Mouse (Mus musculus) stomach, postnatal 0 days (tissue): ENCODE results near the gene Radil.

Source experiments
- CTCF ChIP-seq: IDR thresholded peaks from 2 replicates; pipeline ENCODE4 v1.5.1; 2016; ENCODE audit warnings: antibody characterized with exemption, low read depth, mild to moderate bottlenecking, moderate library complexity
- EP300 ChIP-seq: optimal IDR thresholded peaks from 2 replicates; pipeline ENCODE3; 2016; ENCODE audit warnings: antibody characterized with exemption

DNA sequence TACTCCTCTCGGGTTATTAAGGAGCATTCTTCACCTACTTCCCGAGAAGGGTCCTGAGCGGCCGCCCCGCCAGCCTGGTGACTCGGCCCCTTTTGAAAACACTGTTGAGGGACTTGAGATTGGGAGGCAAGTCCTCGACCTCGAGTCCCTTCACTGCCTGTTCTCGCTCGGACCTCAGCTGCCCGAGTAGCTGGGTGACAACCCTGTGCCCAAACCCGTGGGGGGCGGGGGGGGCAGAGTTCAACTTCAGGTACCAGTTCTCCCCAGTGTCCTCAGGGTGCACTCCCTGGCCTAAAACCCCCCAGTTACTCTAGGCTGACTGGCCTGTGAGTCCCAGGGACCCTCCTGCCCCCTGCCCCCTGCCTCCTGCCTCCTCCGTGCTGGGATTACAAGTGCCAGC lies 106.9 kb downstream of the Radil start:
- TF ChIP-seq EP300, result no peak
- TF ChIP-seq CTCF, result no peak
